Mouse (Mus musculus): Measurements from ENCODE around the gene Evl. TPM values are rescaled to one million over a fixed set of nuclear protein-coding genes. Genes with fewer than 3 reads are reported as not detected.

The Evl gene
- total RNA-seq, 1 experiment, result 36.4 TPM

DNA sequence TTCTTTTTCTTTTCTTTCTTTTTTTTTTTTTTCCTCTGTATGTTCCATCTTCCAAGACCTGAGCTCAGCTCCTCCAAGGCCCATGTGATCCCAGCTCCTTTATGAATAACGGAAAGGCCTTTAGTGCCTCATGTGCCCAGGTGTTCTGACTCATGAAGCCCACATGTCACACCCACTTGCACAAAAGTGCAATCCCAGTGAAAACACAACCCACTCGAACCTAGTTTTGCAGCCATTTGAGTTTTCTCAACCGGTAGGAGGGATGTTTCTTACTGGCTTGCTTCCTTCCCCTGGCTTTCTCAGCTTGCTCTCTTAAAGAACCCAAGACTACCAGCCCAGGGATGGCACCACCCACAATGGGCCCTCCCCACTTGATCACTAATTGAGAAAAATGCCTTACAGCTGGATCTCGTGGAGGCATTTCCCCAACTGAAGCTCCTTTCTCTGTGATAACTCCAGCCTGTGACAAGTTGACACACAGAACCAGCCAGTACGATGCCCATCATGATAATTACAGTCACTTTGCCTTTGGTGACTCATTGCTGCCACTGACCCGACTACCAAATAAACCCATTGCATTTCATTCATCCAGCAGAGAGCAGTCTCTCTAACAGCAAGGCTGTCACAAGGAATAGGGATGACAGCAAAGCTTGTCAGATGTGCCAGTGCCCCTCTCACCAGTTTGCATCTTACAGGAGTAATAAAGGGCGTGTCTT is 24.8 kb downstream of the Evl start:
- no peak for TF ChIP-seq CHD2 (IDR thresholded peaks at IDR 0.05; ENCODE audit: low read depth, low read length)
- no peak for TF ChIP-seq ZC3H11A (IDR thresholded peaks at IDR 0.05; ENCODE audit: borderline replicate concordance, low read depth, low read length)
- TF ChIP-seq ZNF384 (IDR thresholded peaks at IDR 0.05; ENCODE audit: low read depth, low read length), result no peak
- no peak for TF ChIP-seq HCFC1 (IDR thresholded peaks at IDR 0.05; ENCODE audit: borderline replicate concordance, insufficient read depth, low read length)
- H3K9me3 ChIP-seq (ENCODE audit: control insufficient read depth, insufficient read depth, low read depth, low read length), result no peaks in the 10 kb centered on the region
- in situ Hi-C loops (cut with MboI; ENCODE audit: low sequenced_read_pairs in 2 of 2, unreplicated experiment in 2 of 2), result no loop called here
- no peak overlapping the region for H3K9ac ChIP-seq (ENCODE audit: insufficient read depth, low read depth, low read length, poor library complexity, severe bottlenecking)
- no peak overlapping the region for H3K4me3 ChIP-seq (ENCODE audit: insufficient read depth in 1 of 2, low read depth in 1 of 2, low read length in 2 of 2, poor library complexity in 1 of 2, severe bottlenecking in 1 of 2)
- H3K36me3 ChIP-seq (ENCODE audit: control insufficient read depth, insufficient read depth, low read length, poor library complexity, severe bottlenecking), result no peaks in the 10 kb centered on the region
- DNase-seq (ENCODE audit: low read depth, low spot score), result no peak
- no peaks in the 10 kb centered on the region for H3K4me1 ChIP-seq (ENCODE audit: control insufficient read depth in 2 of 2, insufficient read depth in 2 of 2, low read length in 2 of 2, poor library complexity in 1 of 2)
- H3K27ac ChIP-seq (ENCODE audit: insufficient read depth, low read depth, low read length, poor library complexity, severe bottlenecking), result no peak overlapping the region

DNA sequence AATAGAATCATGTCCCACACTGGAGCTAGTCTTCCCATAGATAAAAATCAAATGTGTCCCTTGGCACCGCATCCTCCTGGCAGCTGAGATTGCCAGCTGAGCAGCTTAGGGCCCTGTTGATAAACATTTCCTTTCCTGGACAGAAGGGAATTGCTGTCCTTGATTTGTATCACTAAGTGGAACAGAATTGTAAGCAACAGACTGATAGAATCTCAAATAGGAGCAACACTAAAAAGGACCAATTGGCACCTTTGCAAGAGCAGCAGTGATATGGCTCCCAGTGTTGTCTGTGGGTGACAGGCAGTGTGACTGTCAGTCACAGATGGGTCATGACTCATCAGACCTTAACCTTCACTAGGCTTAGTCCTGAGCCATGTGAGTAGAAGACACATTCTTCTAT is 29.3 kb downstream of the Evl start:
- no peaks in the 10 kb centered on the region for H3K9me3 ChIP-seq (ENCODE audit: control insufficient read depth, insufficient read depth, low read depth, low read length)
- TF ChIP-seq ZNF384 (IDR thresholded peaks at IDR 0.05; ENCODE audit: low read depth, low read length), result no peak
- no peak for TF ChIP-seq CHD2 (IDR thresholded peaks at IDR 0.05; ENCODE audit: low read depth, low read length)
- TF ChIP-seq MAFK (IDR thresholded peaks at IDR 0.05; ENCODE audit: insufficient read depth, low read depth, low read length), result no peak
- no peak for TF ChIP-seq ZC3H11A (IDR thresholded peaks at IDR 0.05; ENCODE audit: borderline replicate concordance, low read depth, low read length)
- no peak for TF ChIP-seq HCFC1 (IDR thresholded peaks at IDR 0.05; ENCODE audit: borderline replicate concordance, insufficient read depth, low read length)
- no peaks in the 10 kb centered on the region for H3K4me1 ChIP-seq (ENCODE audit: control insufficient read depth in 2 of 2, insufficient read depth in 2 of 2, low read length in 2 of 2, poor library complexity in 1 of 2)
- DNase-seq (ENCODE audit: low read depth, low spot score), result no peak
- no peaks in the 10 kb centered on the region for H3K36me3 ChIP-seq (ENCODE audit: control insufficient read depth, insufficient read depth, low read length, poor library complexity, severe bottlenecking)
- H3K9ac ChIP-seq (ENCODE audit: insufficient read depth, low read depth, low read length, poor library complexity, severe bottlenecking), result no peak overlapping the region
- no peak overlapping the region for H3K4me3 ChIP-seq (ENCODE audit: insufficient read depth in 1 of 2, low read depth in 1 of 2, low read length in 2 of 2, poor library complexity in 1 of 2, severe bottlenecking in 1 of 2)
- no peak overlapping the region for H3K27ac ChIP-seq (ENCODE audit: insufficient read depth, low read depth, low read length, poor library complexity, severe bottlenecking)
- in situ Hi-C loops (cut with MboI; ENCODE audit: low sequenced_read_pairs in 2 of 2, unreplicated experiment in 2 of 2), result no loop called here

DNA sequence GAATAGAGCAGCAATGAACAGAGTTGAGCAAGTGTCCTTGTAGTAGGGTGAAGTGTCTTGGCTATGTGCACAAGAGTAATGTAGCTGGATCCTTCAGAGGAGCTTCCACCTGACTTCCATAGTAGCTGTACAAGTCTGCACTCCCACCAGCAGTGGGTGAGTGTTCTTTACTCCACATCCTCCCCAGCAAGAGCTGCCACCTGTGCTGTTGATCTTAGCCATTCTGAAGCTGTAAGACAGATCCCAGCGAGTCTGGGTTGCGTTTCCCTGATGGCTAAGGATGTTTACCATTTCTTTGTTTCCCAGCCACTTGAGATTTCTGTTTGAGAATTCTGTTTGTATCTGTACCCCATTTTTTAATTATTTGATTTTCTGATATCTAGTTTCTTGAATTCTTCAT is 35.6 kb downstream of the Evl start:
- DNase-seq (ENCODE audit: low read depth, low spot score), result no peak
- no peaks in the 10 kb centered on the region for H3K36me3 ChIP-seq (ENCODE audit: control insufficient read depth, insufficient read depth, low read length, poor library complexity, severe bottlenecking)
- no peaks in the 10 kb centered on the region for H3K4me1 ChIP-seq (ENCODE audit: control insufficient read depth in 2 of 2, insufficient read depth in 2 of 2, low read length in 2 of 2, poor library complexity in 1 of 2)
- no peak overlapping the region for H3K27ac ChIP-seq (ENCODE audit: insufficient read depth, low read depth, low read length, poor library complexity, severe bottlenecking)
- in situ Hi-C loops (cut with MboI; ENCODE audit: low sequenced_read_pairs in 2 of 2, unreplicated experiment in 2 of 2), result no loop called here
- TF ChIP-seq CHD2 (IDR thresholded peaks at IDR 0.05; ENCODE audit: low read depth, low read length) (no peak), ZC3H11A (IDR thresholded peaks at IDR 0.05; ENCODE audit: borderline replicate concordance, low read depth, low read length) (no peak), ZNF384 (IDR thresholded peaks at IDR 0.05; ENCODE audit: low read depth, low read length) (no peak), MAFK (IDR thresholded peaks at IDR 0.05; ENCODE audit: insufficient read depth, low read depth, low read length) (no peak), HCFC1 (IDR thresholded peaks at IDR 0.05; ENCODE audit: borderline replicate concordance, insufficient read depth, low read length) (no peak)
- no peaks in the 10 kb centered on the region for H3K9me3 ChIP-seq (ENCODE audit: control insufficient read depth, insufficient read depth, low read depth, low read length)
- no peak overlapping the region for H3K4me3 ChIP-seq (ENCODE audit: insufficient read depth in 1 of 2, low read depth in 1 of 2, low read length in 2 of 2, poor library complexity in 1 of 2, severe bottlenecking in 1 of 2)
- H3K9ac ChIP-seq (ENCODE audit: insufficient read depth, low read depth, low read length, poor library complexity, severe bottlenecking), result no peak overlapping the region

DNA sequence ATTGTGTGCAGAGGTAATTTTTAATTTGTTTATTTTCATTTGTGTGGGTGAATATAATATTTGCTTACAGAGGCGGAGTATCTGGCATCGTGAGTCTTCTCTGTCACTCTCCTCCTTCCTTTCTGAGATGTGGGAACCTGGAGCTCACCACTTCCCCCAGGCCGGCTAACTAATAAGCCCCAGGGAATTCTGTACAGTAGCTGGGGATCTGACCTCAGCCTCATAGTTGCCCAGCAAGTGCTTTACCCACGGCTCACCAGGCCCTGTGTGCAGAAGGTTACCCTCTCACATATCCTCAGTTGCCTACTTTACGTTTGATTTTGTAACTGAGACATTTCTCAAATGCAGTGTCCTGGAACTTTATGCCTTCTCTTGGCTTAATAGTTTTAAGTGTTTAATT is 37.1 kb downstream of the Evl start:
- no peak for TF ChIP-seq ZNF384 (IDR thresholded peaks at IDR 0.05; ENCODE audit: low read depth, low read length)
- no peak for TF ChIP-seq CHD2 (IDR thresholded peaks at IDR 0.05; ENCODE audit: low read depth, low read length)
- TF ChIP-seq ZC3H11A (IDR thresholded peaks at IDR 0.05; ENCODE audit: borderline replicate concordance, low read depth, low read length), result no peak
- no peak for TF ChIP-seq MAFK (IDR thresholded peaks at IDR 0.05; ENCODE audit: insufficient read depth, low read depth, low read length)
- TF ChIP-seq HCFC1 (IDR thresholded peaks at IDR 0.05; ENCODE audit: borderline replicate concordance, insufficient read depth, low read length), result no peak
- in situ Hi-C loops (cut with MboI; ENCODE audit: low sequenced_read_pairs in 2 of 2, unreplicated experiment in 2 of 2), result no loop called here

More for the DNA sequence above, 37.1 kb downstream of the Evl start:
- DNase-seq (ENCODE audit: low read depth, low spot score), result no peak
- Histone ChIP-seq H3K36me3 (ENCODE audit: control insufficient read depth, insufficient read depth, low read length, poor library complexity, severe bottlenecking) (no peaks in the 10 kb centered on the region), H3K4me3 (ENCODE audit: insufficient read depth in 1 of 2, low read depth in 1 of 2, low read length in 2 of 2, poor library complexity in 1 of 2, severe bottlenecking in 1 of 2) (no peak overlapping the region), H3K9me3 (ENCODE audit: control insufficient read depth, insufficient read depth, low read depth, low read length) (no peaks in the 10 kb centered on the region), H3K9ac (ENCODE audit: insufficient read depth, low read depth, low read length, poor library complexity, severe bottlenecking) (no peak overlapping the region), H3K4me1 (ENCODE audit: control insufficient read depth in 2 of 2, insufficient read depth in 2 of 2, low read length in 2 of 2, poor library complexity in 1 of 2) (no peaks in the 10 kb centered on the region), H3K27ac (ENCODE audit: insufficient read depth, low read depth, low read length, poor library complexity, severe bottlenecking) (no peak overlapping the region)
